Mouse (Mus musculus) heart, adult 2 months (tissue): Measurements from ENCODE around the gene Adad2. TPM values are rescaled to one million over a fixed set of nuclear protein-coding genes. Genes with fewer than 3 reads are reported as not detected.
A peak's percentile ranks its signal among the peaks of the same experiment; 100 is the strongest.

Source experiments
- DNase-seq, 2 experiments: peaks; one replicate each; pipeline ENCODE4 v3.0.0; 2021
- H3K27ac ChIP-seq: fragments of 200-600 bp; 2 replicates; pipeline ENCODE4 v1.8.1; 2022
- H3K27me3 ChIP-seq: fragments of 200-500 bp; 2 replicates; pipeline ENCODE4 v1.6.1; 2012; ENCODE audit warnings: mild to moderate bottlenecking, low read length, inconsistent platforms, mixed read lengths; ENCODE audit not compliant: control insufficient read depth, insufficient read depth
- H3K36me3 ChIP-seq: fragments of 200-500 bp; 2 replicates; pipeline ENCODE4 v1.6.1; 2012; ENCODE audit warnings: low read length, inconsistent platforms; ENCODE audit not compliant: control insufficient read depth, insufficient read depth
- H3K4me1 ChIP-seq: fragments of 200-500 bp; 2 replicates; pipeline ENCODE4 v1.6.1; 2011; ENCODE audit warnings: low read length; ENCODE audit not compliant: control insufficient read depth, insufficient read depth
- H3K4me3 ChIP-seq: fragments of 200-600 bp; 2 replicates; pipeline ENCODE4 v1.8.1; 2022
- H3K79me2 ChIP-seq: fragments of 200-500 bp; replicated peaks from 2 replicates; pipeline ENCODE4 v1.6.1; 2012; ENCODE audit warnings: mild to moderate bottlenecking, inconsistent platforms, low read length, moderate library complexity, mixed read lengths; ENCODE audit not compliant: control insufficient read depth, insufficient read depth
- H3K9ac ChIP-seq: fragments of 200-500 bp; 2 replicates; pipeline ENCODE4 v1.6.1; 2012; ENCODE audit warnings: low read depth, mild to moderate bottlenecking, control low read depth, inconsistent platforms, low read length, mixed read lengths
- CTCF ChIP-seq: fragments of 200-600 bp; IDR thresholded peaks from 2 replicates; pipeline ENCODE4 v1.8.1; 2022; ENCODE audit warnings: antibody characterized with exemption, mild to moderate bottlenecking, moderate library complexity
- EP300 ChIP-seq: fragments of 200-500 bp; IDR thresholded peaks from 2 replicates; pipeline ENCODE4 v1.6.1; 2011; ENCODE audit warnings: low read depth, low read length, control low read depth; ENCODE audit not compliant: insufficient read depth
- POLR2A ChIP-seq: fragments of 200-500 bp; IDR thresholded peaks from 2 replicates; pipeline ENCODE4 v1.6.1; 2011; ENCODE audit warnings: mild to moderate bottlenecking, low read depth, low read length, control low read depth; ENCODE audit not compliant: insufficient read depth
- WGBS: fragments of 180-500 bp; shearing (Covaris S2); methylation state at CpG from one replicate; pipeline ENCODE4 v1.1.7; 2018; 5-methylcytosine and 5-hydroxymethylcytosine counted together
- intact Hi-C: fragments of 180-260 bp; cut with DNase I; formaldehyde crosslinking; loops from one replicate; pipeline ENCODE4 v1.15.1; 2025
- polyA plus RNA-seq: library from polyadenylated mRNA; depleted of rRNA; stranded (reverse); fragments of >200 nt; gene quantifications from 2 replicates; pipeline ENCODE4 v1.2.3, GENCODE M21; 2012
- total RNA-seq, 2 experiments: library from RNA; stranded (reverse); gene quantifications; 2 replicates each; pipeline ENCODE4 v1.2.3; 2021

The Adad2 gene
- total and polyA plus RNA-seq, 3 experiments = not detected

GRCm38 (mm10) chr8:119632246-119632645, 19.7 kb downstream of the Adad2 start:
- H3K27ac ChIP-seq = no peak overlapping the region
- no peak overlapping the region for H3K9ac ChIP-seq
- H3K4me1 ChIP-seq = peaks cover 4% of the 10 kb centered on the region
- no peak for TF ChIP-seq CTCF
- no peak for TF ChIP-seq EP300
- no peak for TF ChIP-seq POLR2A
- DNase-seq = no peak
- WGBS = 83% methylated on average over 9 of the region's 9 CpGs
- no peaks in the 10 kb centered on the region for H3K79me2 ChIP-seq
- no peak overlapping the region for H3K4me3 ChIP-seq
- intact Hi-C loops = no loop called here
- H3K27me3 ChIP-seq = no peaks in the 10 kb centered on the region; the same call in 1 of the 2 replicates
- H3K36me3 ChIP-seq = no peaks in the 10 kb centered on the region

GRCm38 (mm10) chr8:119632909-119633308, 20.4 kb downstream of the Adad2 start:
- H3K27me3 ChIP-seq = no peaks in the 10 kb centered on the region; the same call in 1 of the 2 replicates
- peaks cover 4% of the 10 kb centered on the region for H3K4me1 ChIP-seq
- no peak for TF ChIP-seq EP300
- no peak for TF ChIP-seq CTCF
- TF ChIP-seq POLR2A = no peak
- no peaks in the 10 kb centered on the region for H3K79me2 ChIP-seq
- H3K36me3 ChIP-seq = no peaks in the 10 kb centered on the region
- H3K27ac ChIP-seq = no peak overlapping the region
- no peak overlapping the region for H3K9ac ChIP-seq
- 52% methylated on average over 29 of the region's 29 CpGs for WGBS
- DNase-seq = no peak
- H3K4me3 ChIP-seq = no peak overlapping the region
- intact Hi-C loops = no loop called here

GRCm38 (mm10) chr8:119634616-119635336, 22.2 kb downstream of the Adad2 start:
- TF ChIP-seq CTCF (no peak), EP300 (no peak), POLR2A (no peak)
- H3K4me1 ChIP-seq = peaks cover 4% of the 10 kb centered on the region
- H3K36me3 ChIP-seq = no peaks in the 10 kb centered on the region
- H3K79me2 ChIP-seq = no peaks in the 10 kb centered on the region
- H3K27me3 ChIP-seq = no peaks in the 10 kb centered on the region; the same call in 1 of the 2 replicates
- intact Hi-C loops = no loop called here
- WGBS = 26% methylated on average over 14 of the region's 14 CpGs
- no peak for DNase-seq
- H3K27ac ChIP-seq = no peak overlapping the region
- H3K9ac ChIP-seq = no peak overlapping the region
- H3K4me3 ChIP-seq = no peak overlapping the region

- intact Hi-C loops = no loop called here
- Histone ChIP-seq H3K4me3 (no peak within 1 kb of the TSS), H3K9ac (peak within 1 kb of the TSS; percentile 21; the same call in 1 of the 2 replicates), H3K4me1 (peaks cover 6% of the 10 kb centered on the region), H3K79me2 (no peaks in the 10 kb centered on the region), H3K27ac (no peak within 1 kb of the TSS), H3K36me3 (no peaks in the 10 kb centered on the region), H3K27me3 (no peaks in the 10 kb centered on the region; the same call in 1 of the 2 replicates)
- TF ChIP-seq POLR2A = no peak
- no peak for TF ChIP-seq EP300
- no peak for TF ChIP-seq CTCF
- 21% methylated on average over 6 of the region's 6 CpGs for WGBS
- peak in 1 of 2 experiments; percentile 29 for DNase-seq
Observed at GRCm38 (mm10) chr8:119635378-119635777, 22.8 kb downstream of the Adad2 start, which contains the start of gene Kcng4. Kcng4 (minus strand) TSS chr8:119635680.

- Histone ChIP-seq H3K4me3 (no peak overlapping the region), H3K4me1 (peaks cover 6% of the 10 kb centered on the region), H3K27me3 (no peaks in the 10 kb centered on the region; the same call in 1 of the 2 replicates), H3K79me2 (no peaks in the 10 kb centered on the region), H3K36me3 (no peaks in the 10 kb centered on the region), H3K9ac (no peak overlapping the region), H3K27ac (no peak overlapping the region)
- no peak for DNase-seq
- intact Hi-C loops = no loop called here
- TF ChIP-seq EP300 (no peak), CTCF (no peak), POLR2A (no peak)
- 39% methylated on average over 2 of the region's 2 CpGs for WGBS
Observed at GRCm38 (mm10) chr8:119635958-119636357, 23.4 kb downstream of the Adad2 start.

- Histone ChIP-seq H3K4me1 (peaks cover 6% of the 10 kb centered on the region), H3K9ac (no peak overlapping the region), H3K27ac (no peak overlapping the region), H3K4me3 (no peak overlapping the region), H3K36me3 (no peaks in the 10 kb centered on the region), H3K27me3 (no peaks in the 10 kb centered on the region; the same call in 1 of the 2 replicates), H3K79me2 (no peaks in the 10 kb centered on the region)
- intact Hi-C loops = no loop called here
- DNase-seq = no peak
- WGBS = 55% methylated on average over 7 of the region's 7 CpGs
- no peak for TF ChIP-seq CTCF
- TF ChIP-seq EP300 = no peak
- TF ChIP-seq POLR2A = no peak
Observed at GRCm38 (mm10) chr8:119636766-119637165, 24.2 kb downstream of the Adad2 start.
